Mouse (Mus musculus): ENCODE measurements around the gene Cox7a2.

DNA sequence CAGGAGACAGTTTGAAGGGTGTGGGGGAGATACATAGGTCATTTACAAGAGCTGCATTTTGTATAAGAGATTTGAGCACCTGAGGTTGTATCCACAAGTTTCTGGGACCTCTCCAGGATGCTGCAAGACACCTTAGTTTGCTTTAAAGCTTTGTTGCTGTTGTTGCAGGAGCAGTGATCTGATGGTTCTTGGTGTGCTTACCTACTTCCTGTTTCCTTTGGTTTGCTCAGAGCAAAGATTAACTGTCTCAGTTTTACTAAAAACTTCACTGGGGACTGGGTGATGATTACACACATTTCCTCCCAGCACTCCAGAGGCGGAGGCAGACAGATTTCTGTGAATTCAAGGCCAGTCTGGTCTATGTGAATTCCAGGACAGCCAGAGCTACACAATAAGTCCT is 35.4 kb upstream of the Cox7a2 start:
- no peak for TF ChIP-seq POLR2A (IDR thresholded peaks at IDR 0.05; ENCODE audit: borderline replicate concordance, extremely low read depth, insufficient read depth, insufficient read length, poor library complexity, severe bottlenecking)
- no peak for TF ChIP-seq CTCF (IDR thresholded peaks at IDR 0.05; ENCODE audit: borderline replicate concordance, extremely low read depth, insufficient read depth, insufficient read length)
